Mouse (Mus musculus) kidney, postnatal 4 days (tissue): ENCODE data around the gene Asic2.

ENCODE experiments used
- DNase-seq, 2 experiments: peaks; one replicate each; pipeline ENCODE4 v3.0.0; 2021; ENCODE audit warnings: mixed read lengths in 2 of 2

Asic2 gene

DNA sequence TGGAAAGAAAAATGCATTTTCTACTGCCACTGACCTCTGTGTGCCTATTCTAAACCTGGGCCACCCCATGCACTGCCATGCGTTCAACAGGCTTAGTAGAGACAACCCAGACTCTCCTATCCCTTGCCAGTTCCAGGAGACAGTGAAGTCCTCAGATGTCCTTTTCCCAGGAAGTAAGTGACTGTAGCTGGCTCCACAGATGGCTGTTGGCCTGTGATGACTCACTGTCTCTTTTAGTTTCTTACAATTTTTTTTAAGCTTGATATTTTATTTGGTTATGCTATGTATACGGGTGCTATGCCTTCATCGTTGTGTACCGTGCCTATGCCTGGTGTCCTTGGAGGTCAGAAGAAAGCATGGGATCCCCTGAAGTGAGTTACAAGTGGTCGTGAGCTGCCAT lies 370.7 kb downstream of the Asic2 start:
- no peak for DNase-seq

DNA sequence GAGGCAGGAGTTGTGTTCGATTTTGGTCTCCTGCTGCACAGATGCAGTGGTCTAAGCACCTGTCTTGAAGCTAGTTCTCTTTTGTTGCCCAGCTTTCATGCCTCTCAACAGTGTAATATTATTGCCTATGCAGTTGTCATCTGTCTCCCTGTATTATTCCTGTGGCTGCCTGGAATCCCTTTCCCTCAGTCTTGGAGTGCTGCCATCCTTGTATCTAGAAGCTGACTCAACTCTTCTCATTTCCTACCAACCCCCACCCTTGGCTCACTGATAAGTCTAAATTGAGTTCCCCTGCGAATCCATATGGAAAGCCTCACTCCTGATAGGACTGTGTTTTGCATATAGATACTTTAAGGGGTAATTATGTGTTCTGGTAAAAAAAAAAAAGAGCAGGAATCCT lies 373.0 kb downstream of the Asic2 start:
- peak in 1 of 2 experiments; percentile 11 for DNase-seq

DNA sequence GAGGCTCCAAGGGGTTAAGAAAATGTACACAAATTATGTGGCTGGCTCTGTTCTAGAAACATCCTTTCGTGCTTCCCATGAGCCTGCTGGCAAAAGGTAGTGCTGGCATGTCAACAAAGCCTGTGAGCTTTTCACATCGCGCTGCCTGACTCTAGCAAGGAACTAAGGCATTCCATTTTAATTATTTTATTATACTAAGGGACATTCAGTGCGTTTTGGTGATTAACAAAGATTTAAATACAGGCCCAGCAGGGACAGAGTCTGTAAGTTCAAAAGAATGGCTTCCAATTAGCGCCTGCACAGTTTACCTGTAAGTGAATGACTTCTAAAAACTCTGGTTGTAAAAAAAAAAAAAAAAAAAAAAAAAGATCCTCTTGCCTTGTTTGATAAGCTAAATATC lies 375.5 kb downstream of the Asic2 start:
- no peak for DNase-seq

DNA sequence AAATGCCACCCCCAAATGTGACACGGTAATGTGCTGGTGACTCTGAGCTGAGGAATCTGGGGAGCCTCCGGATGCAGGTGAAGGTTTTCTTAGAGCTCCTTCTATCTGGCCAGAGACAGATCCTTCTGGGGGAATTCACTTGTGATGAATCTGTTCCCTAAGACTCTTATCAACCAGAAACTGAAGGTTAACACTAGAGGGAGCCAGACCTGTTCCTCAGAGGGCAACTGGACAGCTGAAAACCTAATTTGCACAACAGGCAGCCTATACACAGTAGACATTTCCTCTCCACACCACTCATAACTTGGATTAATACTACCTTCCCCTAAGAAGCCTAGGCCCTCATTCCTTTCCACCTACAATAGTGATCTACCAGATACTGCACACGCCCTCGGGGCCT lies 377.3 kb downstream of the Asic2 start:
- DNase-seq, result no peak

DNA sequence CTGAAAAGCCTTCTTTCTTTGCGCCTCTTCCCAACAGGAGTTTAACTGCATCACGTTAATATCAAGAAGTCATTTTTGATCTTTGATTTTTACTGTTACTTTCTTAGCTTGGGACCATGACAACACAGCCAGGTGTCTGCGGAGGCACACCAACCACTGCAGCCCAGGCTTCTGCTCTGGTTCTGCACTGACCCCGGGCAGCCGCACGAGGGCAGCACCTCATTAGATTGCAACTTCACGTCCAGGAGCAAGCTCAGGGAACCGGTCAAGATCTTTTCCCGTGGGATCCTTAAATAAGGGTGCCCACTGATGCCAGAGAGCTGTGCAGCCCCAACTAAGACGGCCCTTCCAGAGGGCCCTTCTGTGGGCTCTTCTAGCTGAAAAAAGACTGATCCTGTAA lies 379.6 kb downstream of the Asic2 start:
- peak; percentile 82 for DNase-seq

DNA sequence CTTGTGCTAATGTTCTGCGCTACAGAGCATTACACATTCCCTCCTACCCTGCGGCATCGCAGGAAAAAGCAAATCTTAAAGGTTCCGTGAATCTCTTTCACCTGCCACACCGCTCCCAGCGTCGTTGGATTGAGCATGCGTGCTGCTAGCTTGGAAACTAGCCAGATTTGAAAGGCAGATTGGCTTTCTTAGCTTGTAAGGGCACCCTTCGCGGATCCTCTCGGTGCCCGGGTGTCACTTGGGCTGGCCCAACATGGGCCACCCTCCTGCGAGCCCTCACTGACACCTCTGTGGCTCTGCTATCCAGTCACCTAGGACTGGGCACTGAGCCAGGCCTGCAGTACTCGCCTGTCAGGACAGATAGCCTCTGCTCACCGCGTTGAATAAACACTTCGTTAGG lies 380.3 kb downstream of the Asic2 start:
- DNase-seq, result peak in 1 of 2 experiments; percentile 8

DNA sequence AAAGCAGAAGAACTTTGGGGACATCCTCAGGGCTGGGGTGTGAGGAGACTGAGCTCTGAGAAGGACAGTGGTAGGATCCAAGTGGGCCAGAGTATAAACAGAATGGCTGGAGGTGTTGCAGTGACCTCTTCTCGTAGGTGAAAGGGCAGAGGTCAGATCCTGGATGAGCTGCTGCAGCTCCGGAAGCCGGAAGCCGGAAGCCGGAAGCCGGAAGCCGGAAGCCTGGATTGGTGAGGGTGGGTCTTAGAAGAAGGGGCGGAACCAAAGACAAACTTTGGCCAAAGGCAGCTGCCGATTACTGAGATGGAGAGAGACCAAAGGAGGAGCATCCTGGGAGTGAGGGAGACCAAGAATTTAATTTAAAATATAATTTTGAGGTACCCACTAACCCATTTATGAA lies 381.1 kb downstream of the Asic2 start:
- DNase-seq, result no peak

DNA sequence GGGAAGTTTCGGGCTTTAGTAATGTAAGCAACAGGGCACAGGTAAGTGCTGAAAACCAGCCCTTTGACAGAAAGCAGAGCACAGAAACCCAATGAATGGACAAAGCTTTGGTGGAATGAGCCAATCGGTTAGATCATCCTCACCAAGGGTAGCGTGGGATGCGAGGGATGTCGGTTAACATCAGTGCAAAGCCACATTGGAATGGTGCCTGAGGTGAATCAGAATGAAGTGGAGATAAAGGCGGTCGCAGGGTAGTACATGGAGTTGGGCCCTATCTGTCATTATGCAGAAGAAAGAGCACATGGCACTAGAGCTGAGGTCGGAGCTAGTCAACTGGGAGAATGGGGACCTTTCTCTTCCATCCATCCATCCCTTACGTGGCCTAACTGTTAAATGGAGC lies 383.8 kb downstream of the Asic2 start:
- no peak for DNase-seq

DNA sequence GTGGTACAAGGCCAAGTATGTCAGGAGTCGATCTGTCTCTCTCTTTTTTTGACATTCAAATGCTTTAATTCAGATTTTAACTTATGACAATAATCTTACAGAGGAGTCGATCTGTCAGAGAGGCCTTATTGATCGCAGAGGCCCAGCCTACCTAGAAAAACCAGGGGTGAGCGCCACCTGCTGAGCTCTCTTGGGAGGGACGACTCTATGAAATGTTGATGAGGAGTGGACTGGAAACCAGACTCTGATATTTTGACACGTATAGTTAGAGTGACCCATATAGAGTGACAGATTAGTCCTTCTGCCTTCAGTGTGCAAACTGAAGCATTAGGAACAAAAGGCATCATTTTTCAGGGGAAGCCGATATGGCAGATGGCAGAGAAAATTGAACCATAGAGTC lies 385.1 kb downstream of the Asic2 start:
- DNase-seq, result no peak

DNA sequence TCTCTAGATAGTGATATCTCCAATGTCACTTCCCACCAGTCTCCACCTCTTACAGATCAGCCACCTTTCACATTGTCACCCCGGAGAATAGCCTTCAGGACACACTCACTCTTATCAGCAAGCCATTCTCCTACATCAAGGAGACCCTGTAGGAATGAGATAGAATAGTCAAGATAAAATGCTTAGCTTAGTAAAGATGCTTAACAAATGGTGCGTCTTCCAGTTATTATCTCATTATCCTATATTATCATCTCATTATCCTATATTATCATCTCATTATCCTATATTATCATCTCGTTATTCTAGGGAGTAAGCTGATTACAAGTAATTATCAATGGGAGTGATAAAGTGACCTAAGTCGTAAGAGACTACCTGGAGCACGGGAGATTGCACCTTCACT lies 386.1 kb downstream of the Asic2 start:
- no peak for DNase-seq

DNA sequence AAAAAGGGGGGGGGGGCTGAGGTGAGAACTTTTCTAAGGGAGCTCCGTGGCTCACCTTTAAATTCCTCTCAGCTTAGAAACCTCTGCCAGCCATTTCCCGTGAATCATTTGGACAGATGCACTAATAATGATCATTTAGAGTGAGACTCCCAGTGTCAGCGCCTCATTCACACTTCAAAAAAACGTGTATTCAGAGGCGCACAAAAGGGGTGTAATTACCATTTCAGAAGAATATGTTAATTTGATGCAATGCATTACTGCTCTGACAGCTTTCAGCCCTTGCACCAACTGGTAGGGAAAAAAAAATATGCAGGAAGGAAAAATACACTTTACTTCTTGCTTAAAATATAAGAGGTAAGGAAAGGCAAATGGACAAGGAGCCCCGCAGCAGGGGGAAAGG lies 388.5 kb downstream of the Asic2 start:
- no peak for DNase-seq

DNA sequence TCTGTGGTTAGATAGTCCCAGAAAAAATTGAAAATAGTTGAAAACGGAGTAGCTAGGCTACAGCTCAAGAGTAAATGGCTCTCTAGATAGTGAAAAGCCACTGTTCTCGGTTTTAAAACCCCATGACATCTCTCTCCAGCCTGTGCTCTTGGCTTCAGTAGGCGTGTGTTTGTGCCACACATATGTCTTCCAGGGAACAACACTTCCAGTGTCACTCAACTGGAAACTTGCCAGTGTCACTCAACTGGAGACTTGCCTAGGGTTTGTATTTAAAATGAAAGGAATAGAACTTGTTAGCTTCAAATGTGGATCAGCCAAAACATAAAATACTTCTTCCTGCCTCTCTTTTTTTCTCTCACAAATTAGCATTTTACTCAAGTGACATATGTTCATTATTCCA lies 397.9 kb downstream of the Asic2 start:
- no peak for DNase-seq

DNA sequence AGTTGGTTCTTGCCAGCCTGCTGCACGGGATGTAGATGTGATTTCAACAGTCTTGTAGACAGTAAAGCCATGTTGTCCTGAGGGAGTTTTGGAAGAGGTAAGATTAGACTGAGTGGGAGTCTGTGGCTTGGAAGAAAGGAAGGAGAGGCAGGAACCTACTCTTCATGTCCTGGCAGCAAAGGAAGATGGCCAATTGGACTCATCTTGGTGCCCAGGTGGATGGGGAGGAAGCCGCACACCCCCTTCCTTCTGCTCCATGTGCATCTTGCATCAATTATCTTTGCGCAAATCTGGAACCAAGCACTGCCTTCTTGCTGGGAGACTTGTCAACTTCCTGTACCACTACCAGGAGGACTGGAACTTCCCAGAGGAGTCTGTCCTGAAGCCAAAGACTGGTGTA lies 403.4 kb downstream of the Asic2 start:
- DNase-seq, result no peak

DNA sequence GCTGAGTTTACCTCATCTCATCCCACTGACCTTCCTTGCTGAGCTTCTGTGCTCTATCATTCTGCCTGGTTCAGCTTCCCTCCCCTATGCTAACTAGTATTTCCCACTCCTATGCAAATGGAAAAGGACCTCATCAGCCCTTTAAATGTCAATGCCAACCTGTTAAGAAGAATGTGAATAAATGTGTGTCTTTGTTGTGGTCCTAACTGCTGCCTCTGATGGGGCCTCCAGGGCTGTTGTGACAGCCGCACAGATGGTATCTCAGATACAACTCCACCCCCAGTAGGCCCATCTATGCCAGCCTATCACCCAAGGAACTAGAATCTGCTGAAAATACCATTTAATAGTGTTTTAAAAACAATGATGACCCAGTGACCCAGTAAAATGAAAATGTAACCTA lies 407.9 kb downstream of the Asic2 start:
- DNase-seq, result no peak

DNA sequence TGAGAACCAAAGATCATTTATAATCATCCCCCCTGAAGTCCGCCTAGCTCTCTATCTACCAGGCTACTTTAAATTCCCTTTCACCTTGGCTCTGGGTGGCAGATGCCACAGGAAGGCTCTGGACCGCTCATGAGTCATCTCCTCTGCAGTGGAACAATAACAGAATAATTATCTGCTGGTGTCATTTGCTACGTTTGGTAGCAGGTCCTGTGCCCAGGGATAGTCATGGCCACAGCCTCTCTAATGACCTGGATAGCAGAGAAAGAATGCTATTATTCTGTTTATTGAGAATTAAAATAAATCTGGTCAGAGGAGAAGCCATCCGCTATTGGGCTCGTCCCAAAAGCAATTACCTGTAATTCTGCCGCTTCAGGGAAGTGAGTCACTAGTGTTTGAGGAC lies 425.1 kb downstream of the Asic2 start:
- DNase-seq, result no peak

DNA sequence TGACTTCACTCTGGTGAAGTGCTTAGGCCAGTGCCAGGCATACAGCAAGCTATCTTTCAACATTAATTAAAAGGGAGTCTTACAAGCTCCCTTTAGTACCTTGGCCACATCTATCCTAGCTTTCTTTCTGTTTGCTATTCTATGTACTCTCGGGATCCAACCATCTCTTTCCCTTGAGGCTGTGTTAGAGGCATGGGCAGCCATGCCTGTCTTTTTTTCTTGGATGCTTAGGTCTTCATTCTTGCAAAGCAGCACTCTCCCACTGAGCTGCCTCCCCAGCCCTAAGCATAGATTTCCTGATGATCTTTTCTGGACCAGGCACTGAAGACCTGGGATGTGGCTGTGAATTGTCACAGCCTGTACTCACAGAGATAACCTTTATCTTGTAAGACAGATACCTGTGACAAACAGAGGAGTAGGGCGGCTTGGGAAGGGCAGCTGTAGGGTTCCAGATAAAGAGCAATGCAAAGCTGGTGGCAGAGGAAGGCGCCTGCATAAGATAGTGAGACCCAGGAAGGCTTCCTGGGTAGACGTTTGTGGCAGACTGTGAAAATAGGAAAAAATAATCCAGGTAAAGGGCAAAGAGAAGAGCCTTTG lies 433.0 kb downstream of the Asic2 start:
- no peak for DNase-seq

DNA sequence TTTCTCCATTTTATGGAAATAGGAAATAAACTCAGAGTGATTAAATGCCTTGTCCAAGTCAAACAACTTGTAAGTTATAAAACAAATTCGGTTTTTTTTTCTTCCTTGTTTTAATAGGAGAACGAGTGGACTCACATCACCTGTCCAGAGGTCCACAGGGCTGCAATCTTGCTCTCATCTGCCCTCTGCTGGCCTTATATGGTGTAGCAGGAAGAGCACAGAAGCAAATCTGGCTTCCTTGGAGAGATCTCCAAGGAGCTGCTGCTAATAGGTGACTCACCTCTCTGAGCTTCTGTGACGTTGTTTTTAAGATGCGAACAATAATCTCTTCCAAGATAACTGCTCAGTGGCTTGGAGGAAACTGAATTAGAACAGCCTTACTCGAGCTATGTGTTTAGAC lies 433.6 kb downstream of the Asic2 start:
- DNase-seq, result peak; percentile 71 to 72

DNA sequence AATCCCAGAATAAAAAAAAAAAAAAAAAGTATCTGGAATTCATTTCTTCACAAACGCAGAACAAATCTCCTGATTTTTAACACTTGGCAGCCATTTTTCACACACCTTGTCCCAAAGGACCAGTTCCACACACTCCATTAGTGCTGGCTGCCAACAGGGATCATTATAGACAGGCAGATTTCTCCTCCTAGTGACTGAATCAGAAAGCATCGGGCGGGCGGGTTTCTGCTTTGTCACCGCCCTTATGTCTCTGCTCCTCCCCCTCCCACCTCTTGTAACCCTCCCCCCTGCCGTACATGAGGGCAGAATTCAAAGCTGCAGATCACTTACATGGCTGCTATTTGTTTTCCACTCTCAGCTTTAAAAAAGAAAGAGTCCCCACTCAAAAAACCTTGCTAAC lies 436.4 kb downstream of the Asic2 start:
- peak; percentile 9 to 14 for DNase-seq

DNA sequence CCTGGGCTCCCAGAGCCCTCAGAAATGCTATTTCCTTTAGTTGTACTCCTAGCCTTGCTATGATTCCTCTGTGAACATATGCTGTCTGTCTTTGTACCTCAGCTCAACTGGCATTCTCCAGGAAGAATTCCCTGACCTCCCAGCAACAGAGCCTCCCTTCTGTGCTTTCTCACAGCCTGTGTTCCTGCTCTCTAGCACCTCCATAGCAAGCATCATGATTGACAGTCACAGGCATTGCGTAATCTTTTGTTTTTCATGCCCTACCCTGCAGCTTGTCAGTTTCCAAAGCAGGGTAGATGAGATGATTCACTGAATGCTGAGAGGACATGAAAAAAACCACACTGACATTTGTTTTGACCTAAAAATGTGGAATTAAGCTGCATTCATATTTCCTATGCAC lies 445.3 kb downstream of the Asic2 start:
- no peak for DNase-seq

DNA sequence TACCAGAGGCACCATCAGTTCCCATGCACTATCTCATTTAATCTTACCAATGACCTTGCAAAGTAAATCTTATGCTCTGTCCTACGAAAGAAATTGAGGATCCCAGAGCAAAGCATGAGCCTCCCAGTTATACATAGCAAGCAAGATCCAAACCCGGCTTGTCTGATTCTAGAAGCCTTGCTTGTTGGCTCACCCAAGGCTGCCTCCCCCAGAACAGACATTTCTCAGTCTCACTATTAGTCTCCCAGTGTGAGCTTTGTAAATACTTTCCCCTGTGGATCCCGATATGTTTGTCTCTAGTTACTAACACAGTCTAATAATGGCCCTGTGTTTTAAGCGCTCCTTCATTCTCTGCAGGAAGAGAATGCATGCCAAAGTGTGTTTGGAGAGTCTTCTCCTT lies 446.4 kb downstream of the Asic2 start:
- no peak for DNase-seq

DNA sequence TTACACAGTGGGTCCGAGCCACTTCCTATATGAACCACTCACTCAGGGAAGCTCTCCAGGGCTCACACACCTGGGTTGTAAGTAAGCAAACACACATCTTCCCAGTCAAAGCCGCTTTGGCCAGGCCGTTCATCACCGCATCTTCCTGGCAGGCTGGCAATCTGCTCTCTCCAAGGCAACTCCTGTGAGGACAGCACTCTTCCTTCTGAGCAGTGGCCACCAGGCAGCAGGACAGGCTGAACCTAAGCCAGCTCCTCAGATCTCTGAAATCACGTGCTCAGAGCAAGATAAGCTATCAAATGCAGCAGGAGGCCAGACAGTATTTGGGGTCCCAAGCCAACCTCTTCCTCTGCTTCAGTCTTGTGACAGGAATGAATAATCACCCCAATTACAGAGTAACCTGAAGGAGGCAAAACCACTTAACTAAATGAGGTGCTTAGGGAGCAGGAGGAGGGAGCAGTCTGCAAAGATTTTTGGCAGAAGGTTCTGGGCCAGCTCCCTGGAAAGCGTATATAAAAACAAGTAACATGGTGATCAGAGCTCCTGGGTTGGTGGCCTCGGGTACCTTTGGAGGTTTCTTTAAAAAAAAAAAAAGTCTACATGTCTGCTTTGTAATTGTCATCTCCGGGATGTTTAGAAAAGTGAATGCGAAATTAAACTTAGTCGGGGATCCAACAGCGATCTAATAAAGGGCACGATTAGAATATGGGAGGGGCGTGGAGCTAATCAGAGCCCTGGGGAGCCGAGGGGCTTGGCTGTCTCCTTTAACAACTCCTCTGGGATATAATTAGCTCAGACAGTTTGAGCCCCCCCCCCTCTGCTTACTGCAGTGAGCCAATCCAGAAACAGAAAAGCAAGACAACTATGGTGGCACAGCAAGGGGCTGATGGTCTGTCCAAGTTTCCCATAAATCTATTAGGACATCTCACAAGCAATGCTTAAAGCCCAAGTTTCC lies 450.0 kb downstream of the Asic2 start:
- DNase-seq, result no peak

DNA sequence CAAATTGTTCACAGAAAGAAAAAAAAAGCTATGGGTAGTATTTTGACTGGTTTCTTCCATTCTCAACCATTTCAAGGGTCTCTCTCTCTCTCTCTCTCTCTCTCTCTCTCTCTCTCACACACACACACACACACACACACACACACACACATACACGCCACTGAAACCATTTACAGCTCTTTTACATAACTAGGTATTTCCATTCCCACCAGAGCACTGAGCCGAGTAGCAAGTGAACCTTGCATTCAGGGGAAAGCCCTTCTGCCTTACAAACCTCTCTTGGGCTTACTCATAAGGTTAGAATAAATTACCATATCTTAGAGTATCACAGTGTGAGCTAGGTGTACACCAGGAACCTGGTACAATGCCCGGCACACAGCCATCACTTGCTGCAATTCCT lies 452.5 kb downstream of the Asic2 start:
- DNase-seq, result no peak

DNA sequence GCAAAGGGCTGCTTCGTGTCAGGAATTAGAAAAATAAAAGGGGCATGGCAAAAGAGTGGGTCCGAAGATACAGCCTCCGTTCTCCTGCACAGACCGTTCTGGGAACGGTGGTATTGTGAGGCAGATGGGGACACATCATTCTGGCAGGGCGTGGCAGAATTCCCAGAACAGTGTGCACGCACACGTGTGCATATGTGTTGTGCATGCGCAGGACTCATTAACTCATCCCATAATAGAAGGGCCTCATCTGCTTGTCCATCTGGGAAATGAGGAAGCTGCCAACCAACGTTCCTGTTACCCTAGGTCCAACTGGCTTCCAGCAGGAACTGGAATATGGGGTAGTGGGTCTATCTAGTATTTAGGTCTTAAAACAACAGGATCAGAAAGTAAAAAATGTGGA lies 455.8 kb downstream of the Asic2 start:
- DNase-seq, result no peak

DNA sequence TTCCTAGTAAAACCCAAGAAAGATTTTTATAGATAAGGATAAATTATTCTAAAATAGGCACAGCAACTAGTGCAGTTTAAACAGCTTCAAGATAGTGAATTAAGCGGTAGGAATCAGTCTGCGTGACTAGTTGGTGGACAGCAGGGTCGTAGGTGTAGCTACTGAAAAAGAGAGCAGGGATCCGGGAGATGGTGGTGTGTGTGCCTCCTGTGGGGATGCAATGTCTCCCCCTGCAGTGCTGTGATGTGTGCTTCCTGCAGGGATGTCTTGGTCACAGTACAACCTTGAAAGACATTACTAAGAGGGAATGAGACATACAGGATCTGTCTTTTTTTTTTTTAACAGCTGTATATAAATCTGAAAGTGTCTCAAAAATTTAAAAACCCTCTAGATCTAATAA lies 456.9 kb downstream of the Asic2 start:
- no peak for DNase-seq
